Mouse (Mus musculus) adrenal gland, adult 10 weeks (tissue): Measurements from ENCODE around the gene Rpf1. TPM values are rescaled to one million over a fixed set of nuclear protein-coding genes. Genes with fewer than 3 reads are reported as not detected.

ENCODE experiments used
- polyA plus RNA-seq: library from polyadenylated mRNA; stranded (reverse); fragments of 350-450 nt; fragmentation: Illumina TruSeq; extraction: RNeasy Lipid Tissue Mini Kit (QIAGEN cat#74804); gene quantifications from one replicate; pipeline ENCODE4 v1.2.3, GENCODE M21; 2014; ENCODE audit warnings: low read depth, low replicate concordance

Rpf1 gene
- polyA plus RNA-seq, result 116 TPM

DNA sequence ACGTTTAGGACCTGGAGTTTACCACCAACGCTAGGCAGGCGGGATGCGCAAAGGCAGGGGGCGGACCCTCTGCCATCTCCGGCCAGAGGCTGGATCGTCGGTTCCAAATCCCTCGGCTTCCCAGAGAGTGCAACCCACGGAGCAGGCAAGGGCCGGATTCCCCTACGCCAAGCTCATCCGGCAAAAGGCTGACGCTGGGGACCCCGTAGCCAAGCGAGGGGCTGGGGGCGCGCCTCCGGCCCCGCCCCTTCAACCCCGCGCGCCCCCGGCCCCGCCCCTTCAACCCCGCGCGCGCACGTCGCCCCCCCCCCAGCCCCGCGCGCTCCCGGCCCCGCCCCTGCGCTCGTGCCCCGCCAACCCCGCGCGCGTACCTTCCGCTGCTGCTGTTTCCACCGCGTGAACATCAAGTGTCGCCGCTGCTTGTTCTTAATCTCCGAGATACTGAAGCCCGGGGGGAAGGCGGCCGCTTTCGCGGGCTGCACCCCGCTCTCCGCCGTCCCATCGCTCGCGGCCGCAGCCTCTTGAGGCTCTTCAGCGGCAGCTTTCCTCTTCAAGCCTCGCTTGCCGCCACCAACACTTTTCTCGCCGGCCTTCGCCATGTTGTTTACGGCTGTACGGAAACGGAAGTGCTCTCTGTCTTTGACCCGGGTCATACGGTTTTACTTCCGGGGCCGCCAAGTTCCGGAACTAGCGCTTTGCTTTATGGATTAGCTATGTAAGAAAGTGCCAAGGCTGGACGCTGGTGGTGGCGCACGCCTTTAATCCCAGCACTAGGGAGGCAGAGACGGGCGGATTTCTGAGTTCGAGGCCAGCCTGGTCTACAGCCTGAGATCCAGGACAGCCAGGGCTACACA, at the start of gene Rpf1:
Gene Rpf1 (minus strand): TSS at position 632 of the 854 bp plus-strand sequence.

DNA sequence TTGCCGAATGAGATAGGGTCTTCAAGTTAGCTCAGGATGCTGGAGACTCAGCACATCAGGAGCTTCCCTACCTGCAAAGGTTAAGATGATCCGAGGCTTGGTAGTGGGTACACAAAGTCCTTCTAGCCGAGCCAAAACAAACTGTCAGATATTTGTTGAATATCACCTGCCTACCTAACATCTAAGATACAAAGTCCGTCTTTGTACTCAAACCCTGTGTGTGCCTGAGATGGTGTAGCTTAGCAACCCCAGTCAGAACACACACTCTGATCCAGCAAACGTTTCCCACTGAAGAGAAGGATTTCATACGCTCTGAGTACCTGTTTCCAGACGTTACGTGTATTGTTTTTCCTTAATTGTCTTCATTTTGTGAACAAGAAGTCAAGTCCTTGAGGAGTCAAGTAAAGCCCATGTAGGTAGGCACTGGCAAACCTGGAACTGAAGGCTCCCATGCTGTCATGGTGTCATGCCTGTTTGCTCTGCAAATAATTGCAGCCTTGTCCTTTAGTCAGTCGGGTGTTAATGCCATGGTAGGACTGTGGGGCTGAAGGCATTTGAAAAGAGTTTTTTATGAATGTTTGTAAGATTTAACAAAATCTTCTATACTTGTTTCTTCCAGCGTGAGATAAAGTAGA, 49.0 kb upstream of the Rpf1 start, which contains the start of gene Uox:
Gene Uox (plus strand): TSS at position 279 of the 635 bp plus-strand sequence.

DNA sequence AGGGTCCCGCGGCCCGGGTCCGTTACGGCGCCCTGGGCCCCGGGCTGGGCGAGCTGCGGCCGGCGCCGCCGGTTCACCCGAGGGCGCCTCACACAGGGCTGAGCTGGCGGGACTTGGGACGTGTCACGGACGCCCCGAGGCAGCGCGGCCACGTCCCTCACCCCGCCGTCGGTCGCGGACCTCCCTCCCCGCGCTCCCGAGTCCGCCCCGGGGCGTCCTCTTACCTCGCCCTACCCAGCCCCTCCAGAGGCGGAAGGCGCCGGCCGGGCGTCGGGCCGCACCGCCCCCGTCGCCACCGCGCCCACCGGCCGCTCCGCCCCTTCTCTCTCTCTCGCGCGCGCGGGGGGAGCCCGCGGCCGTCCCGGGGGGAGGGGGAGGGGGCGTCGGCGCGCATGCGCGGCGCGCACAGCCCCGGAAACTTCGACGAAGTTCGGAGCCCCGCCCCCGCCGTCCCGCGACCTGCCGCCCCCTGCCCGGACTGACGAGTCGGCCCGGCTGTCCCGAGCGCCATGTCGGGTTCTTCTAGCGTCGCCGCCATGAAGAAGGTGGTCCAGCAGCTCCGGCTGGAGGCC, 21.7 kb downstream of the Rpf1 start, which contains the start of the genes Spata1 and Gng5:
Gene Spata1 (minus strand): TSS at position 323 of the 572 bp plus-strand sequence.
Gene Gng5 (plus strand): TSS at position 377 of the 572 bp plus-strand sequence.

Other genes starting within 250 kb of the Rpf1 start
- gene Ssx2ip, start 116.8 kb downstream of the Rpf1 start, polyA plus RNA-seq, result 15.9 TPM
- gene Ctbs, start 71.6 kb downstream of the Rpf1 start, polyA plus RNA-seq, result 35.3 TPM
- 8.5 TPM for gene Spata1, start 21.7 kb downstream of the Rpf1 start, polyA plus RNA-seq
- gene Gng5, start 21.6 kb downstream of the Rpf1 start, polyA plus RNA-seq, result 985 TPM
- gene Uox, start 49.0 kb upstream of the Rpf1 start, polyA plus RNA-seq, result not detected
- not detected for gene Dnase2b, start 94.2 kb upstream of the Rpf1 start, polyA plus RNA-seq
- not detected for gene 4930503B20Rik, start 129.9 kb upstream of the Rpf1 start, polyA plus RNA-seq
- 1.1 TPM for gene Samd13, start 164.2 kb upstream of the Rpf1 start, polyA plus RNA-seq